Mouse (Mus musculus): ENCODE measurements around the gene Zbtb41.

DNA sequence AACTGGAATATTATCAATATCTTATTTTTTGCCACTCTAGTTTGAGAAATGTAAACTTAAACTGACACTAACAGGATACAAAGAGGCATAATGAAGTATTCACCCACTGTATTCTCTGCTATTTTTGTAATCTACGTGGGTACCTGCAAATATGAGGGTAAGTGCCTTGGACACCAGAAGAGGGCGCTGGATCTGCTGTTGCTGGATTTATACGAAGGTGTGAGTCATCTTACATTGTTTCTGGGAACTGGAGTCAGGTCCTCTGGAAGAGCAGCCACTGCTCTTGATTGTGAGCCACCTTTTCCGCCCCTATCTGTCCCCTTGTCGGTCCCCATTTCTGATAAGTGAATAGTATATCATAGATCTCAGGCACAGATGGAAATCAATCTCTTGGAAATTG lies 14.4 kb upstream of the Zbtb41 start:
- TF ChIP-seq CTCF (IDR thresholded peaks at IDR 0.05; ENCODE audit: borderline replicate concordance, extremely low read depth, insufficient read depth, insufficient read length) (no peak), POLR2A (IDR thresholded peaks at IDR 0.05; ENCODE audit: borderline replicate concordance, extremely low read depth, insufficient read depth, insufficient read length, poor library complexity, severe bottlenecking) (no peak)

All from brain, embryonic 14.5 days (tissue).